Mouse (Mus musculus): Measurements from ENCODE around the gene Zfp354c. TPM values are rescaled to one million over a fixed set of nuclear protein-coding genes. Genes with fewer than 3 reads are reported as not detected.
A peak's percentile ranks its signal among the peaks of the same experiment; 100 is the strongest.

The Zfp354c gene
- polyA plus RNA-seq (2014; fragmentation: Nextera tagmentation; extraction: Ambion mirVana): 72.1 and 81.7 TPM in 2 replicates

GRCm38 (mm10) chr11:50827010-50827953, at the start of gene Zfp354c:
Zfp354c (minus strand) TSS chr11:50827724.
- H3K36me3 ChIP-seq (ENCODE audit: control insufficient read depth, insufficient read depth, low read length): peaks cover 28% of the 10 kb centered on the region; the same call in 1 of the 2 replicates
- peak within 1 kb of the TSS; percentile 83 for H3K4me3 ChIP-seq (ENCODE audit: low read depth, low read length)
- H3K4me2 ChIP-seq (ENCODE audit: low read depth, low read length): peak within 1 kb of the TSS; percentile 81
- peak within 1 kb of the TSS; percentile 83 for H3K9ac ChIP-seq (replicated peaks; ENCODE audit: low read depth, low read length)
- peak within 1 kb of the TSS; percentile 60; the same call in 1 of the 2 replicates for H3K27ac ChIP-seq (ENCODE audit: low read depth, low read length)
- H3K27me3 ChIP-seq (ENCODE audit: control insufficient read depth, insufficient read depth, low read length): no peaks in the 10 kb centered on the region
- peaks cover 7% of the 10 kb centered on the region; the same call in 1 of the 2 replicates for H3K4me1 ChIP-seq (ENCODE audit: control insufficient read depth, insufficient read depth, low read length)
- peak; percentile 98 for ATAC-seq (ENCODE audit: low read depth)
- 0 out of 2 replicates have a peak, but pooled peaks cover under 1% of the 10 kb centered on the region for H3K9me3 ChIP-seq (ENCODE audit: control insufficient read depth, low read length)
- 2% methylated on average over 45 of the region's 45 CpGs for WGBS

GRCm38 (mm10) chr11:50850989-50851601, 23.6 kb upstream of the Zfp354c start:
- 0% methylated on average over 65 of the region's 72 CpGs for WGBS
- Histone ChIP-seq H3K36me3 (ENCODE audit: control insufficient read depth, insufficient read depth, low read length) (no peaks in the 10 kb centered on the region), H3K4me3 (ENCODE audit: low read depth, low read length) (peak overlapping the region; percentile 37), H3K27me3 (ENCODE audit: control insufficient read depth, insufficient read depth, low read length) (peaks cover 37% of the 10 kb centered on the region), H3K9me3 (ENCODE audit: control insufficient read depth, low read length) (no peaks in the 10 kb centered on the region), H3K4me2 (ENCODE audit: low read depth, low read length) (peak overlapping the region; percentile 93), H3K4me1 (ENCODE audit: control insufficient read depth, insufficient read depth, low read length) (peaks cover 10% of the 10 kb centered on the region; the same call in 1 of the 2 replicates), H3K27ac (ENCODE audit: low read depth, low read length) (no peak overlapping the region), H3K9ac (replicated peaks; ENCODE audit: low read depth, low read length) (peak overlapping the region; percentile 48)
- ATAC-seq (ENCODE audit: low read depth): peak; percentile 41; the same call in 1 of the 2 replicates

GRCm38 (mm10) chr11:50850177-50850735, 22.7 kb upstream of the Zfp354c start, which contains the start of gene Grm6:
Grm6 (plus strand) TSS chr11:50850685.
- Histone ChIP-seq H3K27ac (ENCODE audit: low read depth, low read length) (no peak within 1 kb of the TSS), H3K4me1 (ENCODE audit: control insufficient read depth, insufficient read depth, low read length) (peaks cover 10% of the 10 kb centered on the region; the same call in 1 of the 2 replicates), H3K4me2 (ENCODE audit: low read depth, low read length) (peak within 1 kb of the TSS; percentile 93), H3K27me3 (ENCODE audit: control insufficient read depth, insufficient read depth, low read length) (peaks cover 37% of the 10 kb centered on the region), H3K9ac (replicated peaks; ENCODE audit: low read depth, low read length) (peak within 1 kb of the TSS; percentile 48), H3K4me3 (ENCODE audit: low read depth, low read length) (peak within 1 kb of the TSS; percentile 37), H3K9me3 (ENCODE audit: control insufficient read depth, low read length) (no peaks in the 10 kb centered on the region), H3K36me3 (ENCODE audit: control insufficient read depth, insufficient read depth, low read length) (no peaks in the 10 kb centered on the region)
- no peak for ATAC-seq (ENCODE audit: low read depth)
- 2% methylated on average over 11 of the region's 11 CpGs for WGBS

GRCm38 (mm10) chr11:50849310-50849709, 21.8 kb upstream of the Zfp354c start:
- ATAC-seq (ENCODE audit: low read depth): no peak
- H3K4me2 ChIP-seq (ENCODE audit: low read depth, low read length): no peak overlapping the region
- H3K4me1 ChIP-seq (ENCODE audit: control insufficient read depth, insufficient read depth, low read length): peaks cover 10% of the 10 kb centered on the region; the same call in 1 of the 2 replicates
- H3K27me3 ChIP-seq (ENCODE audit: control insufficient read depth, insufficient read depth, low read length): peaks cover 37% of the 10 kb centered on the region
- no peak overlapping the region for H3K9ac ChIP-seq (replicated peaks; ENCODE audit: low read depth, low read length)
- H3K4me3 ChIP-seq (ENCODE audit: low read depth, low read length): no peak overlapping the region
- no peak overlapping the region for H3K27ac ChIP-seq (ENCODE audit: low read depth, low read length)
- no peaks in the 10 kb centered on the region for H3K36me3 ChIP-seq (ENCODE audit: control insufficient read depth, insufficient read depth, low read length)
- WGBS: 9% methylated on average over 10 of the region's 10 CpGs
- H3K9me3 ChIP-seq (ENCODE audit: control insufficient read depth, low read length): no peaks in the 10 kb centered on the region

GRCm38 (mm10) chr11:50848520-50849137, 21.1 kb upstream of the Zfp354c start:
- H3K4me2 ChIP-seq (ENCODE audit: low read depth, low read length): no peak overlapping the region
- peaks cover 37% of the 10 kb centered on the region for H3K27me3 ChIP-seq (ENCODE audit: control insufficient read depth, insufficient read depth, low read length)
- no peaks in the 10 kb centered on the region for H3K9me3 ChIP-seq (ENCODE audit: control insufficient read depth, low read length)
- peaks cover 10% of the 10 kb centered on the region; the same call in 1 of the 2 replicates for H3K4me1 ChIP-seq (ENCODE audit: control insufficient read depth, insufficient read depth, low read length)
- WGBS: 38% methylated on average over 3 of the region's 3 CpGs
- no peak for ATAC-seq (ENCODE audit: low read depth)
- no peak overlapping the region for H3K4me3 ChIP-seq (ENCODE audit: low read depth, low read length)
- H3K9ac ChIP-seq (replicated peaks; ENCODE audit: low read depth, low read length): no peak overlapping the region
- no peak overlapping the region for H3K27ac ChIP-seq (ENCODE audit: low read depth, low read length)
- no peaks in the 10 kb centered on the region for H3K36me3 ChIP-seq (ENCODE audit: control insufficient read depth, insufficient read depth, low read length)

- WGBS: 67% methylated on average over 5 of the region's 5 CpGs
- peaks cover 31% of the 10 kb centered on the region for H3K27me3 ChIP-seq (ENCODE audit: control insufficient read depth, insufficient read depth, low read length)
Measured at GRCm38 (mm10) chr11:50847047-50847446, 19.5 kb upstream of the Zfp354c start.

GRCm38 (mm10) chr11:50845951-50846350, 18.4 kb upstream of the Zfp354c start:
- peaks cover 23% of the 10 kb centered on the region for H3K27me3 ChIP-seq (ENCODE audit: control insufficient read depth, insufficient read depth, low read length)
- no peak overlapping the region for H3K4me2 ChIP-seq (ENCODE audit: low read depth, low read length)
- no peak overlapping the region for H3K4me3 ChIP-seq (ENCODE audit: low read depth, low read length)
- H3K36me3 ChIP-seq (ENCODE audit: control insufficient read depth, insufficient read depth, low read length): no peaks in the 10 kb centered on the region
- ATAC-seq (ENCODE audit: low read depth): no peak
- peaks cover 2% of the 10 kb centered on the region; the same call in 1 of the 2 replicates for H3K4me1 ChIP-seq (ENCODE audit: control insufficient read depth, insufficient read depth, low read length)
- WGBS: 94% methylated on average over 3 of the region's 3 CpGs
- H3K9me3 ChIP-seq (ENCODE audit: control insufficient read depth, low read length): no peaks in the 10 kb centered on the region
- no peak overlapping the region for H3K27ac ChIP-seq (ENCODE audit: low read depth, low read length)
- H3K9ac ChIP-seq (replicated peaks; ENCODE audit: low read depth, low read length): no peak overlapping the region

More at GRCm38 (mm10) chr11:50847047-50847446, 19.5 kb upstream of the Zfp354c start:
- no peaks in the 10 kb centered on the region for H3K36me3 ChIP-seq (ENCODE audit: control insufficient read depth, insufficient read depth, low read length)
- peaks cover 10% of the 10 kb centered on the region; the same call in 1 of the 2 replicates for H3K4me1 ChIP-seq (ENCODE audit: control insufficient read depth, insufficient read depth, low read length)
- no peak for ATAC-seq (ENCODE audit: low read depth)
- no peak overlapping the region for H3K4me2 ChIP-seq (ENCODE audit: low read depth, low read length)
- H3K9me3 ChIP-seq (ENCODE audit: control insufficient read depth, low read length): no peaks in the 10 kb centered on the region
- H3K27ac ChIP-seq (ENCODE audit: low read depth, low read length): no peak overlapping the region
- no peak overlapping the region for H3K4me3 ChIP-seq (ENCODE audit: low read depth, low read length)
- H3K9ac ChIP-seq (replicated peaks; ENCODE audit: low read depth, low read length): no peak overlapping the region

- peak within 1 kb of the TSS; percentile 75; the same call in 1 of the 2 replicates for H3K27ac ChIP-seq (ENCODE audit: low read depth, low read length)
- H3K9ac ChIP-seq (replicated peaks; ENCODE audit: low read depth, low read length): peak within 1 kb of the TSS; percentile 62
- no peaks in the 10 kb centered on the region for H3K27me3 ChIP-seq (ENCODE audit: control insufficient read depth, insufficient read depth, low read length)
- peak; percentile 97 for ATAC-seq (ENCODE audit: low read depth)
- H3K9me3 ChIP-seq (ENCODE audit: control insufficient read depth, low read length): no peaks in the 10 kb centered on the region
- peak within 1 kb of the TSS; percentile 38 for H3K4me3 ChIP-seq (ENCODE audit: low read depth, low read length)
- no peaks in the 10 kb centered on the region for H3K4me1 ChIP-seq (ENCODE audit: control insufficient read depth, insufficient read depth, low read length)
- H3K4me2 ChIP-seq (ENCODE audit: low read depth, low read length): peak within 1 kb of the TSS; percentile 65
- H3K36me3 ChIP-seq (ENCODE audit: control insufficient read depth, insufficient read depth, low read length): no peaks in the 10 kb centered on the region
- WGBS: 22% methylated on average over 22 of the region's 22 CpGs
Measured at GRCm38 (mm10) chr11:50841023-50841735, 13.7 kb upstream of the Zfp354c start, which contains the start of gene Zfp879. Zfp879 (minus strand) TSS chr11:50841552.
